Mouse (Mus musculus) kidney, adult 2 months (tissue): ENCODE results near the gene Fut7.

Experiments used
- CTCF ChIP-seq: fragments of 200-500 bp; conservative IDR thresholded peaks from 2 replicates; pipeline ENCODE4 v1.5.1; 2011; ENCODE audit warnings: low read depth, mild to moderate bottlenecking, control low read depth, low read length, moderate library complexity, mixed read lengths; ENCODE audit not compliant: insufficient read depth, insufficient read length
- POLR2A ChIP-seq: fragments of 200-500 bp; IDR thresholded peaks from one replicate; pipeline ENCODE4 v1.6.1; 2011; ENCODE audit warnings: low read depth, low read length, control low read depth

GRCm38 (mm10) chr2:25429435-25430180, 6.5 kb downstream of the Fut7 start:
- no peak for TF ChIP-seq CTCF
- no peak for TF ChIP-seq POLR2A
